Mouse (Mus musculus) liver, postnatal 0 days (tissue): ENCODE measurements around the gene Pole4. TPM values are rescaled to one million over a fixed set of nuclear protein-coding genes. Genes with fewer than 3 reads are reported as not detected.

Experiments used
- ATAC-seq: fragments of 200-750 bp; cut with Nextera tagmentation; 2 replicates; pipeline ENCODE4 v1.8.0; 2017; ENCODE audit warnings: mild to moderate bottlenecking, moderate library complexity
- DNase-seq: peaks from one replicate; pipeline ENCODE4 v3.0.0-alpha.2; 2016
- H3K27ac ChIP-seq: fragments of 300-500 bp; sonication (generic); 2 replicates; pipeline ENCODE4 v1.5.1; 2014; ENCODE audit warnings: antibody characterized with exemption, moderate library complexity, mild to moderate bottlenecking, low read depth
- H3K27me3 ChIP-seq: fragments of 300-500 bp; sonication (generic); 2 replicates; pipeline ENCODE4 v1.6.1; 2014; ENCODE audit warnings: low read length, control low read depth, mixed read lengths; ENCODE audit not compliant: insufficient read depth
- H3K36me3 ChIP-seq: fragments of 300-500 bp; sonication (generic); replicated peaks from 2 replicates; pipeline ENCODE4 v1.6.1; 2014; ENCODE audit warnings: mild to moderate bottlenecking, control low read depth, low read length, moderate library complexity, mixed read lengths; ENCODE audit not compliant: insufficient read depth
- H3K4me1 ChIP-seq: fragments of 300-500 bp; sonication (generic); 2 replicates; pipeline ENCODE4 v1.6.1; 2014; ENCODE audit warnings: antibody characterized with exemption, mild to moderate bottlenecking, control low read depth; ENCODE audit not compliant: insufficient read depth
- H3K4me2 ChIP-seq: fragments of 300-500 bp; sonication (generic); 2 replicates; pipeline ENCODE4 v1.6.1; 2014; ENCODE audit warnings: low read depth, mild to moderate bottlenecking, low read length, moderate library complexity, mixed read lengths
- H3K4me3 ChIP-seq: fragments of 300-500 bp; sonication (generic); 2 replicates; pipeline ENCODE4 v1.5.1; 2014; ENCODE audit warnings: low read depth, low read length
- H3K9ac ChIP-seq: fragments of 300-500 bp; sonication (generic); replicated peaks from 2 replicates; pipeline ENCODE4 v1.6.1; 2014; ENCODE audit warnings: mild to moderate bottlenecking, moderate library complexity
- H3K9me3 ChIP-seq: fragments of 300-500 bp; sonication (generic); 2 replicates; pipeline ENCODE4 v1.6.1; 2016; ENCODE audit warnings: mild to moderate bottlenecking, control low read depth, low read length, mixed read lengths
- CTCF ChIP-seq: sonication (generic); IDR thresholded peaks from 2 replicates; pipeline ENCODE4 v1.5.1; 2016; ENCODE audit warnings: antibody characterized with exemption, low read depth
- EP300 ChIP-seq: IDR thresholded peaks from 2 replicates; pipeline ENCODE4 v1.6.1; 2016; ENCODE audit warnings: antibody characterized with exemption, low read depth, mild to moderate bottlenecking
- WGBS: fragments of 180-500 bp; shearing (Covaris S2); extraction: QIAGEN DNeasy Blood & Tissue Kit; methylation state at CpG from one replicate; pipeline ENCODE4 v1.1.7; 2014; ENCODE audit not compliant: insufficient replicate concordance; 5-methylcytosine and 5-hydroxymethylcytosine counted together
- polyA plus RNA-seq: library from polyadenylated mRNA; unstranded; fragments of >200 nt; fragmentation: Nextera tagmentation; extraction: Ambion mirVana; gene quantifications from 2 replicates; pipeline ENCODE4 v1.2.1, GENCODE M21; 2015

Gene Pole4
- polyA plus RNA-seq, 1 experiment from 2014 or later, result 87.7 TPM

DNA sequence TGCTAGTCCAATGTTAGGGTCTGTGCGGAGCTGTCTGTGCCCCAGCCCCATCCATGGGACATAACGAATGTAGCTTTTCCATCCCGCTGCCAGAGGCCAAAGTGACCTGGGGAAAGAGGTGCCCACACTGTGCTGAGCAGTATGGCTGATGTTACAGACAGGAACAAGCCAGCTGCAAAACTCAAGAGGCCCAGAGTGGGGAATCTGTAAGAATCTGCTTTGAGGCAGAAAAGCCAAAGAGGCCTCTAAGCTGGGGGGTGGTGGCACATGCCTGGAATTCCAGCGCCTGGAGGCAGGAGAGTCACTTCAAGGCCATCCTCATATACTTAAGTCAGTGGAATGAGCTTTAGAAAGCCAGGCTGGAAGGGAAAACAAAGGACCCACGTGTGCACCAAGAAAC lies 18.2 kb upstream of the Pole4 start:
- Histone ChIP-seq H3K4me2 (no peak overlapping the region), H3K9me3 (no peaks in the 10 kb centered on the region), H3K27ac (no peak overlapping the region), H3K36me3 (peaks cover 19% of the 10 kb centered on the region), H3K4me1 (no peaks in the 10 kb centered on the region), H3K4me3 (no peak overlapping the region), H3K27me3 (no peaks in the 10 kb centered on the region), H3K9ac (no peak overlapping the region)
- no peak for DNase-seq
- TF ChIP-seq EP300 (no peak), CTCF (no peak)
- WGBS, result 69% methylated on average over 5 of the region's 5 CpGs
- ATAC-seq, result no peak

GRCm38 (mm10) chr6:82716126-82716525 lies 11.0 kb upstream of the Pole4 start:
- Histone ChIP-seq H3K9ac (no peak overlapping the region), H3K4me3 (no peak overlapping the region), H3K36me3 (no peaks in the 10 kb centered on the region), H3K4me1 (no peaks in the 10 kb centered on the region), H3K27ac (no peak overlapping the region), H3K9me3 (no peaks in the 10 kb centered on the region), H3K27me3 (no peaks in the 10 kb centered on the region), H3K4me2 (no peak overlapping the region)
- no peak for DNase-seq
- 64% methylated on average over 4 of the region's 4 CpGs for WGBS
- TF ChIP-seq CTCF, result no peak
- no peak for TF ChIP-seq EP300
- ATAC-seq, result no peak

- Histone ChIP-seq H3K27me3 (no peaks in the 10 kb centered on the region), H3K9me3 (no peaks in the 10 kb centered on the region), H3K36me3 (no peaks in the 10 kb centered on the region), H3K4me1 (no peaks in the 10 kb centered on the region), H3K9ac (no peak overlapping the region), H3K4me2 (no peak overlapping the region), H3K4me3 (no peak overlapping the region), H3K27ac (no peak overlapping the region)
- 67% methylated on average over 3 of the region's 3 CpGs for WGBS
- ATAC-seq (peak; percentile 35; the same call in 1 of the 2 replicates), DNase-seq (no peak)
- TF ChIP-seq EP300 (no peak), CTCF (no peak)
Observed at GRCm38 (mm10) chr6:82715653-82716052, 10.5 kb upstream of the Pole4 start.

DNA sequence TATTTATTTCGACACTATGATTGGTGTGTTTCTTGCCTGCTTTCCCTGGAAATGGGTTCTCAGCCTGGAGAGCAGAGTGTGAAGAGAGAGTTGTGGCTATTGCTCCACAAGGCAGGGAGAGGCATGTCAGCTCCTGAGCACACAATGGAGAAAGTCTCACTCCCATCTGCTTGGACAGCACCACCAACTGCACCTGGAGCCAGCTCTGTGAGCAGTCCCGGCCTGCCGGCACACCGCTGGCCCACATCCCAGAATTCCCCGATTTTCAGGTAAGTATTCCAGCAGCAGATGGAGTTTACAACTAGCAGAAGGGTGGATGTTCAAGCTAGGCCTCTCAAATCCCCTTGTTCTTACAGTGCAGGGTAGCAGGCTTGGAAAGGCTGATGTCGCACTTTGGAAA lies 10.1 kb upstream of the Pole4 start:
- Histone ChIP-seq H3K36me3 (no peaks in the 10 kb centered on the region), H3K9me3 (no peaks in the 10 kb centered on the region), H3K4me2 (no peak overlapping the region), H3K27me3 (no peaks in the 10 kb centered on the region), H3K4me1 (no peaks in the 10 kb centered on the region), H3K27ac (no peak overlapping the region), H3K9ac (no peak overlapping the region), H3K4me3 (no peak overlapping the region)
- DNase-seq, result no peak
- WGBS, result 83% methylated on average over 6 of the region's 6 CpGs
- no peak for TF ChIP-seq CTCF
- TF ChIP-seq EP300, result no peak
- ATAC-seq, result no peak

DNA sequence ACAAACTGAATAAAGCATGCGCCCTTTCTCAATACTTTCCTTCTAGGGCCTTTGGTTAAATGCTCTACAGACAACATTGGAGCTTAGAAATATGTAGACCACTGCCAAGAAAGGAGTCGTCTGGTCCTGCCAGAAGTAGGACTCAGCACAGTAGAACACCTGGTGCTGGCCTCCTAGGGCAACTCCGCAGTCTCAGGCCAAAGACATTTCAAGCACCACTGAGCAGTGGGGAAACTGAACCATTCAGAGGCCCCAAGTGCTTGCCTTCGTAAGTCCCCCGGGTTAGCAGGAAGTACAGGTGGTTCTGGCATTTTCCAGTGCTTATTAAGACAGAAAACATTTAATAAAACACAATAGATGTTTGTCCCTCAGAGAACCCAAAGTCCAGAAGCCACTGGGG lies 9.7 kb upstream of the Pole4 start:
- WGBS, result 65% methylated on average over 5 of the region's 5 CpGs
- no peak for TF ChIP-seq EP300
- no peak for TF ChIP-seq CTCF
- no peaks in the 10 kb centered on the region for H3K4me1 ChIP-seq
- no peak overlapping the region for H3K4me2 ChIP-seq
- no peak overlapping the region for H3K27ac ChIP-seq
- ATAC-seq (no peak), DNase-seq (no peak)
- H3K9me3 ChIP-seq, result no peaks in the 10 kb centered on the region
- H3K27me3 ChIP-seq, result no peaks in the 10 kb centered on the region
- H3K36me3 ChIP-seq, result no peaks in the 10 kb centered on the region
- no peak overlapping the region for H3K9ac ChIP-seq
- H3K4me3 ChIP-seq, result no peak overlapping the region

DNA sequence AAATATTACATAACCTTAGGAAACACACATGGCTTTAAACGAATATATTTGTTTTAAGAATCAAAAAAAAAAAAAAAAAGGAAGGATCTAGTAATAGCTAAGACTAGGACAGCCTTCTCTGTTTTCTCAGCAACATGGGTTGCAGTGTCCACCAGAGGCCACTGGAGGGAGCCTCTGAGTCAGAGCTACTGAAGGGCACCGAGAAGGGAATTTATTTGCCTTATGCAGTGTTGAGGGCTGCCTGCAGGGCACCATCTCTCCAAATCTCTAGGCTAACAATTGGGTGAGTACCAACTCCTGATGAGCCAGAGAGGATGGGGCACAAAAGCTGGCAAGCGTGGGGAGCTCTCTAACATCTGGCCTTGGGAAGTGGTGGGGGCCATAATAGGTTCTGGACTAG lies 9.1 kb upstream of the Pole4 start:
- H3K4me1 ChIP-seq, result no peaks in the 10 kb centered on the region
- DNase-seq (peak; percentile 75), ATAC-seq (peak; percentile 65)
- WGBS, result 26% methylated on average over 3 of the region's 3 CpGs
- TF ChIP-seq CTCF (peak; percentile 89), EP300 (no peak)
- no peaks in the 10 kb centered on the region for H3K27me3 ChIP-seq
- H3K9me3 ChIP-seq, result no peaks in the 10 kb centered on the region
- no peak overlapping the region for H3K9ac ChIP-seq
- no peak overlapping the region for H3K4me3 ChIP-seq
- no peak overlapping the region for H3K27ac ChIP-seq
- no peaks in the 10 kb centered on the region for H3K36me3 ChIP-seq
- H3K4me2 ChIP-seq, result no peak overlapping the region

DNA sequence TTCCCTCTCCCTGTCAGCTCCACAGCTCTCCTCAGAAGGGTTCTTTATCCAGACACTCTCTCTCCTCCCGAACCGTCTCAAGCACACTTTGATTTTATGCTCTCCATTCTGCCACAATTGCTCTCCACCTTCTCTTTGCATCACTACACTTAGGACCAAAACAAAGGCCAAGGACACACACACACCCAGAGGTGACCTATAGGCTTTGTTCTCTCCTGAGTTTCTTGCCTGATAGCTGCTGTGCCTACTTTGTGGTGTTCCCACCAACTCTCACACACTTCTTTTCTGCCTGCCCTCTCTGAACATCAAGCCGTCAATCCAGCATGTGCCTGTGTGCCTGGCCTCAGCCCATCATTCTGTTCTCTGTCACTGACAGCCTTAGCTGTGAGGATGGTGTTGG lies 2.6 kb upstream of the Pole4 start:
- WGBS, result 85% methylated on average over 3 of the region's 3 CpGs
- Histone ChIP-seq H3K27ac (no peak overlapping the region), H3K4me1 (no peaks in the 10 kb centered on the region), H3K4me3 (no peak overlapping the region), H3K9me3 (no peaks in the 10 kb centered on the region), H3K27me3 (no peaks in the 10 kb centered on the region), H3K9ac (no peak overlapping the region), H3K4me2 (no peak overlapping the region), H3K36me3 (no peaks in the 10 kb centered on the region)
- no peak for TF ChIP-seq CTCF
- no peak for TF ChIP-seq EP300
- DNase-seq (no peak), ATAC-seq (no peak)
